Mouse (Mus musculus) erythroblast, embryonic 14.5 days (primary cell): ENCODE results near the gene Chmp3. TPM values are rescaled to one million over a fixed set of nuclear protein-coding genes. Genes with fewer than 3 reads are reported as not detected.
A peak's percentile ranks its signal among the peaks of the same experiment; 100 is the strongest.

Experiments
- H3K27me3 ChIP-seq: 2 replicates; pipeline ENCODE4 v1.6.1; 2012; ENCODE audit warnings: inconsistent platforms; ENCODE audit not compliant: control insufficient read depth
- H3K36me3 ChIP-seq: 2 replicates; pipeline ENCODE4 v1.6.1; 2012; ENCODE audit warnings: mild to moderate bottlenecking, inconsistent platforms; ENCODE audit not compliant: control insufficient read depth
- H3K4me1 ChIP-seq: 2 replicates; pipeline ENCODE4 v1.6.1; 2012; ENCODE audit warnings: inconsistent platforms; ENCODE audit not compliant: control insufficient read depth
- H3K4me3 ChIP-seq: replicated peaks from 2 replicates; pipeline ENCODE3; 2012; ENCODE audit warnings: moderate library complexity, mild to moderate bottlenecking, inconsistent platforms
- H3K9me3 ChIP-seq: 2 replicates; pipeline ENCODE4 v1.6.1; 2012; ENCODE audit warnings: low read length, inconsistent platforms, mixed read lengths; ENCODE audit not compliant: control insufficient read depth
- GATA1 ChIP-seq: IDR thresholded peaks from 2 replicates; pipeline ENCODE4 v1.6.1; 2012; ENCODE audit warnings: low read length, inconsistent platforms, mixed read lengths
- TAL1 ChIP-seq: IDR thresholded peaks from 3 replicates; pipeline ENCODE4 v1.6.1; 2012; ENCODE audit warnings: low read length, inconsistent platforms, mixed read lengths
- polyA plus RNA-seq: library from polyadenylated mRNA; stranded (reverse); fragments of >175 nt; gene quantifications from 2 replicates; pipeline ENCODE4 v1.2.3, GENCODE M21; 2012

The Chmp3 gene
- polyA plus RNA-seq, 1 experiment = 4.9 TPM

- Histone ChIP-seq H3K27me3 (no peaks in the 10 kb centered on the region), H3K4me1 (no peaks in the 10 kb centered on the region; the same call in 1 of the 2 replicates), H3K4me3 (no peak overlapping the region), H3K36me3 (peaks cover 84% of the 10 kb centered on the region), H3K9me3 (no peaks in the 10 kb centered on the region)
- TF ChIP-seq TAL1 (no peak), GATA1 (no peak)
Observed at GRCm38 (mm10) chr6:71583198-71583597, 39.6 kb downstream of the Chmp3 start.

GRCm38 (mm10) chr6:71589401-71589800, 45.8 kb downstream of the Chmp3 start:
- Histone ChIP-seq H3K36me3 (peaks cover 94% of the 10 kb centered on the region), H3K4me1 (no peaks in the 10 kb centered on the region), H3K27me3 (no peaks in the 10 kb centered on the region), H3K9me3 (no peaks in the 10 kb centered on the region), H3K4me3 (no peak overlapping the region)
- no peak for TF ChIP-seq GATA1
- TF ChIP-seq TAL1 = no peak

- no peaks in the 10 kb centered on the region for H3K4me1 ChIP-seq
- TF ChIP-seq GATA1 (no peak), TAL1 (no peak)
- H3K36me3 ChIP-seq = peaks cover 94% of the 10 kb centered on the region
- H3K4me3 ChIP-seq = no peak overlapping the region
- H3K27me3 ChIP-seq = no peaks in the 10 kb centered on the region
- no peaks in the 10 kb centered on the region for H3K9me3 ChIP-seq
Observed at GRCm38 (mm10) chr6:71590154-71590553, 46.6 kb downstream of the Chmp3 start.

- peaks cover 35% of the 10 kb centered on the region for H3K4me1 ChIP-seq
- no peak for TF ChIP-seq TAL1
- TF ChIP-seq GATA1 = no peak
- no peak overlapping the region for H3K4me3 ChIP-seq
- no peaks in the 10 kb centered on the region for H3K27me3 ChIP-seq
- H3K9me3 ChIP-seq = no peaks in the 10 kb centered on the region
- peaks cover 92% of the 10 kb centered on the region for H3K36me3 ChIP-seq
Observed at GRCm38 (mm10) chr6:71607756-71608155, 64.2 kb downstream of the Chmp3 start.

- H3K27me3 ChIP-seq = no peaks in the 10 kb centered on the region
- H3K9me3 ChIP-seq = no peaks in the 10 kb centered on the region
- H3K36me3 ChIP-seq = peaks cover 92% of the 10 kb centered on the region
- TF ChIP-seq TAL1 (no peak), GATA1 (no peak)
- no peak overlapping the region for H3K4me3 ChIP-seq
- peaks cover 31% of the 10 kb centered on the region for H3K4me1 ChIP-seq
Observed at GRCm38 (mm10) chr6:71608994-71609393, 65.4 kb downstream of the Chmp3 start.

GRCm38 (mm10) chr6:71609968-71610367, 66.4 kb downstream of the Chmp3 start:
- Histone ChIP-seq H3K4me1 (peaks cover 31% of the 10 kb centered on the region), H3K4me3 (peak overlapping the region; percentile 12), H3K36me3 (peaks cover 91% of the 10 kb centered on the region), H3K9me3 (no peaks in the 10 kb centered on the region), H3K27me3 (no peaks in the 10 kb centered on the region)
- TF ChIP-seq GATA1 = peak; percentile 76
- TF ChIP-seq TAL1 = peak; percentile 80

GRCm38 (mm10) chr6:71613225-71613624, 69.6 kb downstream of the Chmp3 start:
- peaks cover 93% of the 10 kb centered on the region for H3K36me3 ChIP-seq
- peaks cover 35% of the 10 kb centered on the region for H3K4me1 ChIP-seq
- no peak overlapping the region for H3K4me3 ChIP-seq
- TF ChIP-seq TAL1 = no peak
- TF ChIP-seq GATA1 = no peak
- no peaks in the 10 kb centered on the region for H3K9me3 ChIP-seq
- no peaks in the 10 kb centered on the region for H3K27me3 ChIP-seq

- TF ChIP-seq GATA1 (no peak), TAL1 (no peak)
- H3K4me3 ChIP-seq = no peak overlapping the region
- H3K9me3 ChIP-seq = no peaks in the 10 kb centered on the region
- peaks cover 97% of the 10 kb centered on the region for H3K36me3 ChIP-seq
- peaks cover 4% of the 10 kb centered on the region; the same call in 1 of the 2 replicates for H3K4me1 ChIP-seq
- H3K27me3 ChIP-seq = no peaks in the 10 kb centered on the region
Observed at GRCm38 (mm10) chr6:71616959-71617358, 73.4 kb downstream of the Chmp3 start.

- H3K9me3 ChIP-seq = no peaks in the 10 kb centered on the region
- no peaks in the 10 kb centered on the region for H3K27me3 ChIP-seq
- H3K4me1 ChIP-seq = peaks cover 4% of the 10 kb centered on the region; the same call in 1 of the 2 replicates
- TF ChIP-seq TAL1 (no peak), GATA1 (no peak)
- H3K4me3 ChIP-seq = no peak overlapping the region
- peaks cover 98% of the 10 kb centered on the region for H3K36me3 ChIP-seq
Observed at GRCm38 (mm10) chr6:71621551-71621950, 78.0 kb downstream of the Chmp3 start.

- no peaks in the 10 kb centered on the region for H3K9me3 ChIP-seq
- peaks cover 98% of the 10 kb centered on the region for H3K36me3 ChIP-seq
- TF ChIP-seq TAL1 (no peak), GATA1 (no peak)
- peaks cover 4% of the 10 kb centered on the region; the same call in 1 of the 2 replicates for H3K4me1 ChIP-seq
- H3K4me3 ChIP-seq = no peak overlapping the region
- no peaks in the 10 kb centered on the region for H3K27me3 ChIP-seq
Observed at GRCm38 (mm10) chr6:71621981-71622380, 78.4 kb downstream of the Chmp3 start.
